Mouse (Mus musculus) heart, postnatal 0 days (tissue): ENCODE measurements around the gene Hcar2.

ENCODE experiments used
- CTCF ChIP-seq: IDR thresholded peaks from 2 replicates; pipeline ENCODE4 v1.5.1; 2016; ENCODE audit warnings: antibody characterized with exemption, control low read depth, low read depth
- EP300 ChIP-seq: IDR thresholded peaks from 2 replicates; pipeline ENCODE4 v1.6.1; 2016; ENCODE audit warnings: antibody characterized with exemption, low read depth

DNA sequence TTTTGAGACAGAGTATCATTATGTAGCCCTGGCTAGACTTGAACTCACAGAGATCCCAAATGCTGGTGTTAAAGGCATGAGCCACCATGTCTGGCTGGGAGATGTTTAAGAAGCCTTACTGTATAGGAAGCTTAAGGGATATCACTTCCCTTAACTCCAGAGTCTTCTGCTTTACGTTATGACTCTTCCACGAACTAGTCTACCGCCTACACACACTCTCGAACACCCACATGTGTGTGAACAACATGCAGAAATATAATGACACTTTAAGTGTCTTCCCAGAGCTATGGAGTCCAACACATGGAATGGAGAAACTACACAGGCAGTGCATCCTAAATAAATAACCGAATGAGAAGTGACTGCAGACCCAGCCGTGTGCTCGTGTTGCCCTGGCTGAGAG lies 18.6 kb upstream of the Hcar2 start:
- TF ChIP-seq CTCF (no peak), EP300 (no peak)
